Mouse (Mus musculus): Measurements from ENCODE around the gene Hdac7.

Hdac7 gene

GRCm38 (mm10) chr15:97831987-97832640 lies 12.2 kb downstream of the Hdac7 start:
- peak; percentile 28 for DNase-seq (ENCODE audit: low spot score)

GRCm38 (mm10) chr15:97831242-97831986 lies 12.9 kb downstream of the Hdac7 start:
- peak; percentile 72 for DNase-seq (ENCODE audit: low spot score)

- no peak for DNase-seq (ENCODE audit: low spot score)
Measured at GRCm38 (mm10) chr15:97830788-97831241, 13.5 kb downstream of the Hdac7 start.

- peak; percentile 50 for DNase-seq (ENCODE audit: low spot score)
Measured at GRCm38 (mm10) chr15:97830253-97830787, 14.0 kb downstream of the Hdac7 start.

GRCm38 (mm10) chr15:97829432-97829831 lies 14.9 kb downstream of the Hdac7 start:
- no peak for DNase-seq (ENCODE audit: low spot score)

- DNase-seq (ENCODE audit: low spot score) = no peak
Measured at GRCm38 (mm10) chr15:97828901-97829338, 15.4 kb downstream of the Hdac7 start.

- no peak for DNase-seq (ENCODE audit: low spot score)
Measured at GRCm38 (mm10) chr15:97828221-97828842, 16.0 kb downstream of the Hdac7 start.

- no peak for DNase-seq (ENCODE audit: low spot score)
Measured at GRCm38 (mm10) chr15:97827401-97827800, 16.9 kb downstream of the Hdac7 start.

GRCm38 (mm10) chr15:97826588-97827261 lies 17.6 kb downstream of the Hdac7 start:
- no peak for DNase-seq (ENCODE audit: low spot score)

GRCm38 (mm10) chr15:97825941-97826587 lies 18.2 kb downstream of the Hdac7 start:
- peak; percentile 50 for DNase-seq (ENCODE audit: low spot score)

GRCm38 (mm10) chr15:97825071-97825940 lies 19.0 kb downstream of the Hdac7 start:
- DNase-seq (ENCODE audit: low spot score) = peak; percentile 61

- no peak for DNase-seq (ENCODE audit: low spot score)
Measured at GRCm38 (mm10) chr15:97824042-97824441, 20.3 kb downstream of the Hdac7 start.

- DNase-seq (ENCODE audit: low spot score) = no peak
Measured at GRCm38 (mm10) chr15:97823479-97823878, 20.8 kb downstream of the Hdac7 start.

GRCm38 (mm10) chr15:97822545-97823228 lies 21.6 kb downstream of the Hdac7 start:
- no peak for DNase-seq (ENCODE audit: low spot score)

- DNase-seq (ENCODE audit: low spot score) = no peak
Measured at GRCm38 (mm10) chr15:97821983-97822363, 22.3 kb downstream of the Hdac7 start.

GRCm38 (mm10) chr15:97821321-97821982 lies 22.9 kb downstream of the Hdac7 start:
- no peak for DNase-seq (ENCODE audit: low spot score)

- DNase-seq (ENCODE audit: low spot score) = no peak
Measured at GRCm38 (mm10) chr15:97819937-97820336, 24.4 kb downstream of the Hdac7 start.

- no peak for DNase-seq (ENCODE audit: low spot score)
Measured at GRCm38 (mm10) chr15:97816199-97816994, 27.9 kb downstream of the Hdac7 start.

GRCm38 (mm10) chr15:97815254-97815653 lies 29.0 kb downstream of the Hdac7 start:
- no peak for DNase-seq (ENCODE audit: low spot score)

Measured in retina, embryonic 14.5 days (tissue).